Mouse (Mus musculus): ENCODE measurements around the gene Adgrg5. TPM values are rescaled to one million over a fixed set of nuclear protein-coding genes. Genes with fewer than 3 reads are reported as not detected.

Adgrg5 gene
- polyA plus RNA-seq, 1 experiment = 4.8 TPM

GRCm38 (mm10) chr8:94954921-94955758 is 31.6 kb downstream of the Adgrg5 start:
- Histone ChIP-seq H3K4me3 (replicated peaks; ENCODE audit: extremely low read depth, low read depth, low read length) (no peak overlapping the region), H3K4me1 (ENCODE audit: control insufficient read depth, insufficient read depth, low read length) (0 out of 2 replicates have a peak, but pooled peaks cover 3% of the 10 kb centered on the region)
- peak; percentile 37 for DNase-seq
- WGBS = 16% methylated on average over 9 of the region's 9 CpGs
- TF ChIP-seq CTCF (IDR thresholded peaks at IDR 0.05; ENCODE audit: insufficient read depth, low read length) (peak; percentile 66), POLR2A (IDR thresholded peaks at IDR 0.05; ENCODE audit: borderline replicate concordance, extremely low read depth, low read depth, low read length) (no peak)

DNA sequence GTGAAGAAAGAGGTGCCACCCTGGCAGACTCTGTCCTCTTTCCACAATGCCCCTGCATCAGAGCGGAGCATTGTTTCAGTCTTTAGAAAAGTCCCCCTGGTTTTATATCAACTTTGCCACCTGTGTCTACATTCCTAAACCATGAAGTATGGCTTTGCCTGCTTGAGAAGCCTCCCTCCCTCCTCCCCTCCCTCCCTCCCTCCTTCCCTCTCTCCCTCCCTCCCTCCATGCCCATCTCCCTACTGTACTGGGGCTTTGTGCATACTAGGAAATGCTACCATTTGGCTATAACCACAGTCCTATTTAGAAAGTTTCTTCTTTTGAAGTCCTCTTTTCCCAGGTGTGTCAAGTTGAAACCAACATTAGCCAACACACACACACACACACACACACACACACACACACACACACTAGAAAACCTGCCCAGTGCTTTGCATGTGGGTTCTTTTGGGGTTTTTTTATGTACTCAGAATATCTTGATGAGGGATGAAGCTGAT is 32.6 kb downstream of the Adgrg5 start:
- 0 out of 2 replicates have a peak, but pooled peaks cover 3% of the 10 kb centered on the region for H3K4me1 ChIP-seq (ENCODE audit: control insufficient read depth, insufficient read depth, low read length)
- 62% methylated on average over 1 of the region's 1 CpGs for WGBS
- TF ChIP-seq CTCF (IDR thresholded peaks at IDR 0.05; ENCODE audit: insufficient read depth, low read length) (no peak), POLR2A (IDR thresholded peaks at IDR 0.05; ENCODE audit: borderline replicate concordance, extremely low read depth, low read depth, low read length) (no peak)
- DNase-seq = no peak
- H3K4me3 ChIP-seq (replicated peaks; ENCODE audit: extremely low read depth, low read depth, low read length) = no peak overlapping the region

- Histone ChIP-seq H3K4me3 (replicated peaks; ENCODE audit: extremely low read depth, low read depth, low read length) (no peak overlapping the region), H3K4me1 (ENCODE audit: control insufficient read depth, insufficient read depth, low read length) (0 out of 2 replicates have a peak, but pooled peaks cover 3% of the 10 kb centered on the region)
- no peak for TF ChIP-seq CTCF (IDR thresholded peaks at IDR 0.05; ENCODE audit: insufficient read depth, low read length)
- no peak for TF ChIP-seq POLR2A (IDR thresholded peaks at IDR 0.05; ENCODE audit: borderline replicate concordance, extremely low read depth, low read depth, low read length)
- 86% methylated on average over 1 of the region's 1 CpGs for WGBS
- DNase-seq = no peak
Measured at GRCm38 (mm10) chr8:94962201-94962600, 38.7 kb downstream of the Adgrg5 start.

- TF ChIP-seq POLR2A (IDR thresholded peaks at IDR 0.05; ENCODE audit: borderline replicate concordance, extremely low read depth, low read depth, low read length) = no peak
- TF ChIP-seq CTCF (IDR thresholded peaks at IDR 0.05; ENCODE audit: insufficient read depth, low read length) = no peak
- no peak overlapping the region for H3K4me3 ChIP-seq (replicated peaks; ENCODE audit: extremely low read depth, low read depth, low read length)
- no peak for DNase-seq
- peaks cover 3% of the 10 kb centered on the region; the same call in 1 of the 2 replicates for H3K4me1 ChIP-seq (ENCODE audit: control insufficient read depth, insufficient read depth, low read length)
- 25% methylated on average over 10 of the region's 10 CpGs for WGBS
Measured at GRCm38 (mm10) chr8:94964828-94965227, 41.3 kb downstream of the Adgrg5 start.

DNA sequence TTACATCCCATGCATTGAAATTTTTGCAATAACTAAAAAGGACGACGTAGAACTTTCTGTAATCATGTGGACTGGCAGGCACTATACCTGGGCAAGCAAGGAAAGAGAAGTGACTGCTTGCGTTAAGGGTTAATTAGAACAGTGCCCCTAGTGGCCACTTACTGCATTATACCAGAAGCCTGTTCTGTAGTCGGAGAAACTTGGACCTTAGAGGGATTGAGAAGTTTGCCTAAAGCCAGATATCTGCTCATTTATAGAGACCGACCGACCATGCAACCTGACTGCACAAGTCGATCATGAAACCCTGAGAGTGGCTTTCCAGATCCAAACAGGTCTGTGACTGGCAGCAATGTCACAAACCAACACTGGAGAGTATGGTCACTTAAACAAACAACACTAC is 43.1 kb downstream of the Adgrg5 start:
- no peak for DNase-seq
- TF ChIP-seq POLR2A (IDR thresholded peaks at IDR 0.05; ENCODE audit: borderline replicate concordance, extremely low read depth, low read depth, low read length) (no peak), CTCF (IDR thresholded peaks at IDR 0.05; ENCODE audit: insufficient read depth, low read length) (peak; percentile 35; the same call in 1 of the 2 replicates)
- 16% methylated on average over 7 of the region's 7 CpGs for WGBS
- peaks cover 3% of the 10 kb centered on the region; the same call in 1 of the 2 replicates for H3K4me1 ChIP-seq (ENCODE audit: control insufficient read depth, insufficient read depth, low read length)
- no peak overlapping the region for H3K4me3 ChIP-seq (replicated peaks; ENCODE audit: extremely low read depth, low read depth, low read length)

DNA sequence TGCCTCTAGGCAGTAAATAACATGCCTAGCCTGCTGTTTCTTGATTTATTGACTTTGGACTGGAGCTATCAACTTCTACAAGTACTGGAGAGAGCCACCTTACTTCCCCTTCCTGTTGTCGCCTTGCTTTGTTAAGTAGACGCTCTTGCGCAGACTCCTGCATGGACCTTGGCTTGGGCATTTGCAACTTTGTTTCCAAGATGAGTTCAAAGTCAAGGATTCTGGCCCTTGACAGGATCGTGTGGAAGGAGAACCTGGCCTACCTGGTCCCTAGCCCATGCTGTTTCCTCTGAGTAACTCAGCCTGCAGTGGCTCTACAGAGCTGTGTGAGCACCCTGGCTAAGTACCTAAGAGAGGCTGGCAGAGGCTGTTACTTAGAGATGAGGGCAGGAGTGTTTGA is 43.6 kb downstream of the Adgrg5 start:
- WGBS = 31% methylated on average over 4 of the region's 4 CpGs
- Histone ChIP-seq H3K4me1 (ENCODE audit: control insufficient read depth, insufficient read depth, low read length) (peaks cover 3% of the 10 kb centered on the region; the same call in 1 of the 2 replicates), H3K4me3 (replicated peaks; ENCODE audit: extremely low read depth, low read depth, low read length) (no peak overlapping the region)
- DNase-seq = no peak
- TF ChIP-seq CTCF (IDR thresholded peaks at IDR 0.05; ENCODE audit: insufficient read depth, low read length) (no peak), POLR2A (IDR thresholded peaks at IDR 0.05; ENCODE audit: borderline replicate concordance, extremely low read depth, low read depth, low read length) (no peak)

GRCm38 (mm10) chr8:94967554-94967953 is 44.1 kb downstream of the Adgrg5 start:
- DNase-seq = peak; percentile 69
- 59% methylated on average over 3 of the region's 3 CpGs for WGBS
- Histone ChIP-seq H3K4me3 (replicated peaks; ENCODE audit: extremely low read depth, low read depth, low read length) (no peak overlapping the region), H3K4me1 (ENCODE audit: control insufficient read depth, insufficient read depth, low read length) (peaks cover 3% of the 10 kb centered on the region; the same call in 1 of the 2 replicates)
- TF ChIP-seq CTCF (IDR thresholded peaks at IDR 0.05; ENCODE audit: insufficient read depth, low read length) = no peak
- TF ChIP-seq POLR2A (IDR thresholded peaks at IDR 0.05; ENCODE audit: borderline replicate concordance, extremely low read depth, low read depth, low read length) = no peak

DNA sequence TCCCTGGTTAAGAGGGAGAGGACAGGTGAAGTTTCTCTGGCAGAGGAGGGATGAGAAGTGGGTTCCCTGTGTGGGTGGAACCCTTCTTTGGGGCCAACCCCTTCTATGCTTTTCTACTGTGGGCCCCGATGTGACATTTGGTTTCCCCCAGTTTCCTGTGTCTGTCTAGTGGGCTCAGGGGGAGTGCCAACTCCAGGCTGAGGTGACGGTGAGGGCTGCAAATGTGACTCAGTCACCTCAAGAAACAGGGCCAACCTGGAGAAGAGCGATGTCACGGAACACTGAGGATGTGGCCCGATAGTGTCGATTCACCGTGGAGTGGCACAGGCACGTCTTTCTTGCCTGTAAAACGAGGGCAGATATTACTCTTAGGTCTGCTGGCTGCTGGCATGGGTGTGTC is 49.8 kb downstream of the Adgrg5 start:
- H3K4me1 ChIP-seq (ENCODE audit: control insufficient read depth, insufficient read depth, low read length) = peaks cover 2% of the 10 kb centered on the region; the same call in 1 of the 2 replicates
- 81% methylated on average over 9 of the region's 9 CpGs for WGBS
- no peak for DNase-seq
- TF ChIP-seq POLR2A (IDR thresholded peaks at IDR 0.05; ENCODE audit: borderline replicate concordance, extremely low read depth, low read depth, low read length) = no peak
- TF ChIP-seq CTCF (IDR thresholded peaks at IDR 0.05; ENCODE audit: insufficient read depth, low read length) = no peak
- H3K4me3 ChIP-seq (replicated peaks; ENCODE audit: extremely low read depth, low read depth, low read length) = no peak overlapping the region

DNA sequence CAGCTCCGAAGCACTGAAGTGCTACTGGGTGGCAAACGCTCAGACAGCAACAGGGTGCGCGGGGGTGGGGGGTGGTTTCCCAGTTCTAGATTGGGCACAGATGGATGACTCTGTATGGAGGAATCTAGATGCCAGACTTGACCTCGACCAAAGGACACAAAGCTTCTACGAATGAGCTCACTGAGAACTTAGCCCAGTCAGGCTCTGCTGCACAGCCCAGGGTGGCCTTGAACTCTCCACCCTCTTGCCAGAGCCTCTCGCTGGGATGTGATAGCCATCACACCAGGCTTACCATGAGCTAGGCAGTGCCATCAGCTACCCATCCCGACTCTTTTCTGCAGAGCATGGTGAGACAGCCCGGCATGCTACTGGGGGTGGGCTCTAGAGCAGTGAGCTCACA is 50.3 kb downstream of the Adgrg5 start:
- TF ChIP-seq POLR2A (IDR thresholded peaks at IDR 0.05; ENCODE audit: borderline replicate concordance, extremely low read depth, low read depth, low read length) (no peak), CTCF (IDR thresholded peaks at IDR 0.05; ENCODE audit: insufficient read depth, low read length) (no peak)
- DNase-seq = no peak
- Histone ChIP-seq H3K4me3 (replicated peaks; ENCODE audit: extremely low read depth, low read depth, low read length) (no peak overlapping the region), H3K4me1 (ENCODE audit: control insufficient read depth, insufficient read depth, low read length) (peaks cover 2% of the 10 kb centered on the region; the same call in 1 of the 2 replicates)
- WGBS = 76% methylated on average over 9 of the region's 9 CpGs
